Mouse (Mus musculus) sigmoid colon, adult 10 weeks (tissue): ENCODE data around the gene Fam89a. TPM values are rescaled to one million over a fixed set of nuclear protein-coding genes. Genes with fewer than 3 reads are reported as not detected.

ENCODE experiments used
- polyA plus RNA-seq: library from polyadenylated mRNA; stranded (reverse); fragments of 350-450 nt; fragmentation: Illumina TruSeq; extraction: RNeasy Lipid Tissue Mini Kit (QIAGEN cat#74804); gene quantifications from one replicate; pipeline ENCODE4 v1.2.3, GENCODE M21; 2014; ENCODE audit warnings: low read depth, low replicate concordance

The Fam89a gene
- polyA plus RNA-seq, result 0.57 TPM

GRCm38 (mm10) chr8:124751709-124752173 lies at the start of gene Fam89a:
TSS of gene Fam89a (minus strand) at chr8:124751832.

GRCm38 (mm10) chr8:124792708-124793107 lies 41.1 kb upstream of the Fam89a start, which contains the start of gene Trim67:
TSS of gene Trim67 (plus strand) at chr8:124793092.

GRCm38 (mm10) chr8:124721862-124722515 lies 29.6 kb downstream of the Fam89a start, which contains the start of the genes Ttc13 and Arv1:
TSS of gene Ttc13 (minus strand) at chr8:124721983.
TSS of gene Arv1 (plus strand) at chr8:124722139.

Other genes starting within 250 kb of the Fam89a start
- 27.0 TPM for gene Cog2, start 231.1 kb downstream of the Fam89a start, polyA plus RNA-seq
- gene Agt, start 182.1 kb downstream of the Fam89a start, polyA plus RNA-seq, result 2.0 TPM
- 3.0 TPM for gene Capn9, start 175.7 kb downstream of the Fam89a start, polyA plus RNA-seq
- 9.8 TPM for gene 2310022B05Rik, start 88.5 kb downstream of the Fam89a start, polyA plus RNA-seq
- gene Ttc13, start 29.8 kb downstream of the Fam89a start, polyA plus RNA-seq, result 36.5 TPM
- gene Arv1, start 29.7 kb downstream of the Fam89a start, polyA plus RNA-seq, result 2.8 TPM
- not detected for gene Trim67, start 41.3 kb upstream of the Fam89a start, polyA plus RNA-seq
- gene Gnpat, start 111.2 kb upstream of the Fam89a start, polyA plus RNA-seq, result 40.3 TPM
- gene 2810004N23Rik, start 111.3 kb upstream of the Fam89a start, polyA plus RNA-seq, result 25.0 TPM
- gene Exoc8, start 145.9 kb upstream of the Fam89a start, polyA plus RNA-seq, result 15.8 TPM
- gene Sprtn, start 146.1 kb upstream of the Fam89a start, polyA plus RNA-seq, result 18.3 TPM
- 43.2 TPM for gene Egln1, start 197.5 kb upstream of the Fam89a start, polyA plus RNA-seq